Mouse (Mus musculus) heart, adult 2 months (tissue): ENCODE results near the gene Mtus2.

Experiments used
- CTCF ChIP-seq: fragments of 200-600 bp; IDR thresholded peaks from 2 replicates; pipeline ENCODE4 v1.8.1; 2022; ENCODE audit warnings: antibody characterized with exemption, mild to moderate bottlenecking, moderate library complexity
- EP300 ChIP-seq: fragments of 200-500 bp; IDR thresholded peaks from 2 replicates; pipeline ENCODE4 v1.6.1; 2011; ENCODE audit warnings: low read depth, low read length, control low read depth; ENCODE audit not compliant: insufficient read depth
- POLR2A ChIP-seq: fragments of 200-500 bp; IDR thresholded peaks from 2 replicates; pipeline ENCODE4 v1.6.1; 2011; ENCODE audit warnings: mild to moderate bottlenecking, low read depth, low read length, control low read depth; ENCODE audit not compliant: insufficient read depth

- TF ChIP-seq CTCF, result no peak
- TF ChIP-seq POLR2A, result no peak
- no peak for TF ChIP-seq EP300
Measured at GRCm38 (mm10) chr5:148349327-148350011, 392.3 kb downstream of the Mtus2 start.
